Mouse (Mus musculus) heart, embryonic 16.5 days (tissue): ENCODE measurements around the gene Dyrk1b. TPM values are rescaled to one million over a fixed set of nuclear protein-coding genes. Genes with fewer than 3 reads are reported as not detected.

Experiments
- ATAC-seq: fragments of 200-750 bp; cut with Nextera tagmentation; replicated peaks from 2 replicates; pipeline ENCODE4 v1.8.0; 2017; ENCODE audit warnings: moderate number of reproducible peaks; ENCODE audit not compliant: insufficient read depth, low FRiP score; ENCODE audit errors: extremely low read depth
- H3K27ac ChIP-seq: fragments of 300-500 bp; sonication (generic); 2 replicates; pipeline ENCODE4 v1.5.1; 2014; ENCODE audit warnings: mild to moderate bottlenecking, low read length, control low read depth, moderate library complexity
- H3K27me3 ChIP-seq: fragments of 300-500 bp; sonication (generic); 2 replicates; pipeline ENCODE4 v1.6.1; 2014; ENCODE audit warnings: low read length, mixed read lengths; ENCODE audit not compliant: control insufficient read depth, insufficient read depth
- H3K36me3 ChIP-seq: fragments of 300-500 bp; sonication (generic); 2 replicates; pipeline ENCODE4 v1.6.1; 2014; ENCODE audit not compliant: control insufficient read depth, insufficient read depth
- H3K4me1 ChIP-seq: fragments of 300-500 bp; sonication (generic); 2 replicates; pipeline ENCODE4 v1.6.1; 2014; ENCODE audit warnings: low read length, mixed read lengths; ENCODE audit not compliant: control insufficient read depth, insufficient read depth
- H3K4me2 ChIP-seq: fragments of 300-500 bp; sonication (generic); 2 replicates; pipeline ENCODE4 v1.6.1; 2014; ENCODE audit warnings: low read depth, mild to moderate bottlenecking, control low read depth, low read length
- H3K4me3 ChIP-seq: fragments of 300-500 bp; sonication (generic); 2 replicates; pipeline ENCODE4 v1.5.1; 2014; ENCODE audit warnings: mild to moderate bottlenecking, control low read depth, low read length
- H3K9ac ChIP-seq: fragments of 300-500 bp; sonication (generic); 2 replicates; pipeline ENCODE4 v1.6.1; 2014; ENCODE audit warnings: low read length, control low read depth
- H3K9me3 ChIP-seq: fragments of 300-500 bp; sonication (generic); replicated peaks from 2 replicates; pipeline ENCODE4 v1.6.1; 2016; ENCODE audit warnings: low read length; ENCODE audit not compliant: control insufficient read depth
- WGBS: fragments of 180-500 bp; shearing (Covaris S2); extraction: QIAGEN DNeasy Blood & Tissue Kit; methylation state at CpG from one replicate; pipeline ENCODE4 v1.1.7; 2014; 5-methylcytosine and 5-hydroxymethylcytosine counted together
- polyA plus RNA-seq: library from polyadenylated mRNA; unstranded; fragments of >200 nt; fragmentation: Nextera tagmentation; extraction: Ambion mirVana; gene quantifications from 2 replicates; pipeline ENCODE4 v1.2.1, GENCODE M21; 2015

Dyrk1b gene
- polyA plus RNA-seq, 1 experiment from 2014 or later = 8.9 TPM

DNA sequence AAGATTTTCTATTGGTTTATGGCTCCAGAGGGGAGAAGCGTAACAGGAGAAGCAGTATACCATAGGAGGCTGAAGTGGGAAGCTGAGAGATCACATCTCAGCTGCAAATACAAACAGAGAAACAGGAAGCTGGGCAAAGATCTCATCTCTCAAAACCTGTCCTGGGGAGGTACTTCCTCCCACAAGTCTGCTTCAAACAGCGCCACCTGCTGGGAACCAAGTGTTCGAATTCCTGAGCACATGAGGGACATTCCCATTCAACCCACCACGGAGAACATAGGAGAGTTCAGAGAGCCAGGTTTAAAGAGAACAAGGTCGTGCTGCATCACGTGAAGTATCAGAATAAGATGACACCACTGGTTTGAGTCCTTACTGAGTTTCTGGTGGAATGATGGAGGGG, 13.9 kb upstream of the Dyrk1b start:
- H3K4me1 ChIP-seq = peaks cover 9% of the 10 kb centered on the region
- no peak overlapping the region for H3K9ac ChIP-seq
- no peaks in the 10 kb centered on the region for H3K36me3 ChIP-seq
- no peak overlapping the region for H3K27ac ChIP-seq
- no peak for ATAC-seq
- no peak overlapping the region for H3K4me3 ChIP-seq
- H3K27me3 ChIP-seq = no peaks in the 10 kb centered on the region
- 76% methylated on average over 6 of the region's 6 CpGs for WGBS
- peaks cover 5% of the 10 kb centered on the region; the same call in 1 of the 2 replicates for H3K9me3 ChIP-seq
- no peak overlapping the region for H3K4me2 ChIP-seq

- 9% methylated on average over 9 of the region's 9 CpGs for WGBS
- Histone ChIP-seq H3K4me3 (peak overlapping the region; percentile 79), H3K36me3 (no peaks in the 10 kb centered on the region), H3K4me2 (peak overlapping the region; percentile 97), H3K27me3 (no peaks in the 10 kb centered on the region), H3K9ac (peak overlapping the region; percentile 79), H3K9me3 (peaks cover 5% of the 10 kb centered on the region; the same call in 1 of the 2 replicates), H3K4me1 (peaks cover 24% of the 10 kb centered on the region), H3K27ac (peak overlapping the region; percentile 85)
- no peak for ATAC-seq
Observed at GRCm38 (mm10) chr7:28168320-28169115, 10.8 kb upstream of the Dyrk1b start.

- Histone ChIP-seq H3K4me2 (peak within 1 kb of the TSS; percentile 97), H3K27me3 (no peaks in the 10 kb centered on the region), H3K9me3 (peaks cover 5% of the 10 kb centered on the region; the same call in 1 of the 2 replicates), H3K27ac (peak within 1 kb of the TSS; percentile 85), H3K9ac (peak within 1 kb of the TSS; percentile 79), H3K36me3 (no peaks in the 10 kb centered on the region), H3K4me1 (peaks cover 24% of the 10 kb centered on the region), H3K4me3 (peak within 1 kb of the TSS; percentile 79)
- ATAC-seq = peak; percentile 93
- under 1% methylated on average over 80 of the region's 80 CpGs for WGBS
Observed at GRCm38 (mm10) chr7:28169489-28170422, 9.5 kb upstream of the Dyrk1b start, which contains the start of gene Fbl. Gene Fbl, plus strand, starts transcription at chr7:28169710.

- Histone ChIP-seq H3K36me3 (peaks cover 32% of the 10 kb centered on the region), H3K27ac (no peak overlapping the region), H3K4me3 (no peak overlapping the region), H3K4me1 (peaks cover 16% of the 10 kb centered on the region), H3K9ac (no peak overlapping the region), H3K4me2 (no peak overlapping the region), H3K27me3 (no peaks in the 10 kb centered on the region), H3K9me3 (no peaks in the 10 kb centered on the region)
- WGBS = 87% methylated on average over 4 of the region's 4 CpGs
- ATAC-seq = no peak
Observed at GRCm38 (mm10) chr7:28175358-28175757, 3.9 kb upstream of the Dyrk1b start.

DNA sequence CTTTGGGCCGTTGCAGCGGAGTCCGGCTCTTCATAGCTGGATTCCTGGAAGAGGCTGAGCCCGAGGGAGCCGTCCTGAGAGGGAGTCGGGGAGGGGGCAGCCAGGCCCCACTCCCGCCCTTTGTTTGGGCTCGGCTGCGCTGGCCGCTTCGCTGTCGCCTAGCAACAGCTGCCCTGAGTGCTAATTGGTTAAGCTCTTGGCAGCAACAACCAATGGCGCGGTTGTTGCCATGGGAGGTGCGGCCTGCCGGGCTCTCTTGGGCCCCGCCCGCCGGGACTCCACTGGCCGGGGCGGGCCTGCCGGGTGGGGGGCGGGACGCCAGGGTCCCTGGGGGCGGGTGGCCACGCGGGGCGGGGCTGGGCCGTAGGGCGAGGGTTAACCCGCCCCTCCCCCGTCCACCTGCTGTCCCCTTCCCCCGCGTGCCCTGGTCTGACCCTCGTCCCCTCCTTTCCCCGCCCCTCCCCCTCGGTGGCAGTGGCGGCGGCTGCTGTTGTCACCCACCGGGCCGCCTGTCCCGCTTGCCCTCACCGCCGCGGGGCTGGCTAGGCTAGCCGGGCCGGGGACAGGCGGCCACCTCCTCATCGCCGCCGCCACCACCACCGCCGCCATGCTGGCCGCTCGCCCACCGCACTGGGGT, 590 bp downstream of the Dyrk1b start:
- Histone ChIP-seq H3K27ac (peak overlapping the region; percentile 85), H3K9me3 (no peaks in the 10 kb centered on the region), H3K4me2 (peak overlapping the region; percentile 68), H3K9ac (peak overlapping the region; percentile 78), H3K4me1 (peaks cover 6% of the 10 kb centered on the region), H3K27me3 (no peaks in the 10 kb centered on the region), H3K4me3 (peak overlapping the region; percentile 89), H3K36me3 (peaks cover 63% of the 10 kb centered on the region)
- under 1% methylated on average over 44 of the region's 56 CpGs for WGBS
- ATAC-seq = peak; percentile 95

DNA sequence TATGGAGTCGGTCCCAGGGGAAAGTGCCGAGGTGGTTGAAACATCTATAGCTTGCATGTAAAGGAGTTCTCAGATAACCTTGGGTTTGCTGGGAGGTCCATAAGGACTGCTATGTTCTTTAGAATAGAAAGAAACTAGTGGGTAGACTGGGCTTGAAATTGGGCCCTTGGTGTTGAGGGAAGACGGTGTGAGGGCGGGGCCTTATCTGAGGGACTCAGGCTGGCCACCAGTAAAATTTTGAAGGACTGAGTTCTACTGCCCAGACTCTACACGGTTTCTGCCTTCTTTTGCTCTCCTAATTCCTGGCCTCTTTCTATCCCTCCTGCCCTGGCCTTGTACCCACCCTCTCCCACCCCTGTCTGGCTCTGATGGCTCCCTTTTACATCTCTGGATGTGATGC, 1.6 kb downstream of the Dyrk1b start:
- no peak for ATAC-seq
- no peaks in the 10 kb centered on the region for H3K27me3 ChIP-seq
- no peak overlapping the region for H3K27ac ChIP-seq
- peak overlapping the region; percentile 78 for H3K9ac ChIP-seq
- no peaks in the 10 kb centered on the region for H3K9me3 ChIP-seq
- 75% methylated on average over 5 of the region's 5 CpGs for WGBS
- peaks cover 6% of the 10 kb centered on the region for H3K4me1 ChIP-seq
- H3K4me2 ChIP-seq = peak overlapping the region; percentile 68
- H3K36me3 ChIP-seq = peaks cover 67% of the 10 kb centered on the region
- peak overlapping the region; percentile 89 for H3K4me3 ChIP-seq

- no peaks in the 10 kb centered on the region for H3K9me3 ChIP-seq
- H3K4me3 ChIP-seq = no peak overlapping the region
- H3K9ac ChIP-seq = no peak overlapping the region
- peaks cover 67% of the 10 kb centered on the region for H3K36me3 ChIP-seq
- 96% methylated on average over 12 of the region's 12 CpGs for WGBS
- H3K27me3 ChIP-seq = no peaks in the 10 kb centered on the region
- no peak overlapping the region for H3K4me2 ChIP-seq
- H3K4me1 ChIP-seq = peaks cover 6% of the 10 kb centered on the region
- ATAC-seq = no peak
- H3K27ac ChIP-seq = no peak overlapping the region
Observed at GRCm38 (mm10) chr7:28181376-28181775, 2.1 kb downstream of the Dyrk1b start.

GRCm38 (mm10) chr7:28182320-28182719, 3.1 kb downstream of the Dyrk1b start:
- Histone ChIP-seq H3K9ac (no peak overlapping the region), H3K4me3 (no peak overlapping the region), H3K4me1 (peaks cover 6% of the 10 kb centered on the region), H3K36me3 (peaks cover 68% of the 10 kb centered on the region), H3K27ac (no peak overlapping the region), H3K27me3 (no peaks in the 10 kb centered on the region), H3K9me3 (no peaks in the 10 kb centered on the region), H3K4me2 (no peak overlapping the region)
- 90% methylated on average over 22 of the region's 22 CpGs for WGBS
- no peak for ATAC-seq
